Mouse (Mus musculus) heart, embryonic 11.5 days (tissue): ENCODE results near the gene Col4a1. TPM values are rescaled to one million over a fixed set of nuclear protein-coding genes. Genes with fewer than 3 reads are reported as not detected.

Experiments used
- ATAC-seq: fragments of 200-750 bp; cut with Nextera tagmentation; replicated peaks from 2 replicates; pipeline ENCODE4 v1.8.0; 2017; ENCODE audit warnings: moderate library complexity; ENCODE audit not compliant: insufficient number of reproducible peaks, low FRiP score, low TSS enrichment
- H3K27ac ChIP-seq: fragments of 300-500 bp; sonication (generic); 2 replicates; pipeline ENCODE4 v1.5.1; 2014; ENCODE audit warnings: mild to moderate bottlenecking, low read depth, low read length
- H3K27me3 ChIP-seq: fragments of 300-500 bp; sonication (generic); 2 replicates; pipeline ENCODE4 v1.6.1; 2014; ENCODE audit warnings: mild to moderate bottlenecking, low read length, mixed read lengths; ENCODE audit not compliant: control insufficient read depth, insufficient read depth
- H3K36me3 ChIP-seq: fragments of 300-500 bp; sonication (generic); 2 replicates; pipeline ENCODE4 v1.6.1; 2014; ENCODE audit warnings: mild to moderate bottlenecking, low read length, moderate library complexity, mixed read lengths; ENCODE audit not compliant: control insufficient read depth, insufficient read depth
- H3K4me1 ChIP-seq: fragments of 300-500 bp; sonication (generic); 2 replicates; pipeline ENCODE4 v1.6.1; 2014; ENCODE audit warnings: low read length; ENCODE audit not compliant: control insufficient read depth, insufficient read depth
- H3K4me2 ChIP-seq: fragments of 300-500 bp; sonication (generic); 2 replicates; pipeline ENCODE4 v1.6.1; 2014; ENCODE audit warnings: mild to moderate bottlenecking, moderate library complexity
- H3K4me3 ChIP-seq: fragments of 300-500 bp; sonication (generic); 2 replicates; pipeline ENCODE4 v1.5.1; 2014; ENCODE audit warnings: low read depth, low read length
- H3K9ac ChIP-seq: fragments of 300-500 bp; sonication (generic); 2 replicates; pipeline ENCODE4 v1.6.1; 2014; ENCODE audit warnings: mild to moderate bottlenecking, low read depth, low read length, moderate library complexity
- H3K9me3 ChIP-seq: fragments of 300-500 bp; sonication (generic); replicated peaks from 2 replicates; pipeline ENCODE4 v1.6.1; 2016; ENCODE audit warnings: low read length; ENCODE audit not compliant: control insufficient read depth
- WGBS: fragments of 180-500 bp; shearing (Covaris S2); extraction: QIAGEN DNeasy Blood & Tissue Kit; methylation state at CpG from one replicate; pipeline ENCODE4 v1.1.7; 2014; ENCODE audit not compliant: insufficient replicate concordance; 5-methylcytosine and 5-hydroxymethylcytosine counted together
- polyA plus RNA-seq: library from polyadenylated mRNA; unstranded; fragments of >200 nt; fragmentation: Nextera tagmentation; extraction: Ambion mirVana; gene quantifications from 2 replicates; pipeline ENCODE4 v1.2.1, GENCODE M21; 2014

The Col4a1 gene
- polyA plus RNA-seq, 1 experiment from 2014 or later = 150 TPM

- no peaks in the 10 kb centered on the region for H3K9me3 ChIP-seq
- ATAC-seq = no peak
- H3K4me2 ChIP-seq = no peak overlapping the region
- H3K36me3 ChIP-seq = peaks cover 8% of the 10 kb centered on the region
- H3K27me3 ChIP-seq = no peaks in the 10 kb centered on the region
- H3K27ac ChIP-seq = no peak overlapping the region; the same call in 1 of the 2 replicates
- H3K4me3 ChIP-seq = no peak overlapping the region
- H3K9ac ChIP-seq = no peak overlapping the region
- peaks cover 7% of the 10 kb centered on the region for H3K4me1 ChIP-seq
- 43% methylated on average over 10 of the region's 10 CpGs for WGBS
These were observed 78.3 kb downstream of the Col4a1 start for GRCm38 (mm10) chr8:11234151-11234878.

GRCm38 (mm10) chr8:11233009-11233408 lies 79.6 kb downstream of the Col4a1 start:
- H3K27ac ChIP-seq = no peak overlapping the region
- peaks cover 8% of the 10 kb centered on the region for H3K36me3 ChIP-seq
- no peak overlapping the region for H3K4me2 ChIP-seq
- 66% methylated on average over 4 of the region's 4 CpGs for WGBS
- no peak for ATAC-seq
- peaks cover 7% of the 10 kb centered on the region for H3K4me1 ChIP-seq
- no peaks in the 10 kb centered on the region for H3K27me3 ChIP-seq
- no peaks in the 10 kb centered on the region for H3K9me3 ChIP-seq
- H3K9ac ChIP-seq = no peak overlapping the region
- no peak overlapping the region for H3K4me3 ChIP-seq

- peaks cover 7% of the 10 kb centered on the region for H3K4me1 ChIP-seq
- no peaks in the 10 kb centered on the region for H3K9me3 ChIP-seq
- no peak for ATAC-seq
- H3K4me3 ChIP-seq = no peak overlapping the region
- H3K27ac ChIP-seq = no peak overlapping the region
- 69% methylated on average over 4 of the region's 4 CpGs for WGBS
- H3K9ac ChIP-seq = no peak overlapping the region
- no peaks in the 10 kb centered on the region for H3K27me3 ChIP-seq
- H3K36me3 ChIP-seq = peaks cover 13% of the 10 kb centered on the region
- no peak overlapping the region for H3K4me2 ChIP-seq
These were observed 82.3 kb downstream of the Col4a1 start for GRCm38 (mm10) chr8:11230277-11230676.

- peaks cover 25% of the 10 kb centered on the region for H3K36me3 ChIP-seq
- H3K27me3 ChIP-seq = no peaks in the 10 kb centered on the region
- WGBS = 69% methylated on average over 7 of the region's 7 CpGs
- no peaks in the 10 kb centered on the region for H3K9me3 ChIP-seq
- H3K4me3 ChIP-seq = no peak overlapping the region
- ATAC-seq = no peak
- 0 out of 2 replicates have a peak, but pooled peaks cover 2% of the 10 kb centered on the region for H3K4me1 ChIP-seq
- no peak overlapping the region for H3K4me2 ChIP-seq
- H3K9ac ChIP-seq = no peak overlapping the region
- no peak overlapping the region for H3K27ac ChIP-seq
These were observed 85.2 kb downstream of the Col4a1 start for GRCm38 (mm10) chr8:11227421-11227820.

- Histone ChIP-seq H3K27me3 (no peaks in the 10 kb centered on the region), H3K36me3 (peaks cover 31% of the 10 kb centered on the region), H3K9ac (no peak overlapping the region), H3K27ac (no peak overlapping the region), H3K4me2 (no peak overlapping the region), H3K9me3 (no peaks in the 10 kb centered on the region), H3K4me1 (0 out of 2 replicates have a peak, but pooled peaks cover 2% of the 10 kb centered on the region), H3K4me3 (no peak overlapping the region)
- WGBS = 84% methylated on average over 13 of the region's 13 CpGs
- ATAC-seq = no peak
These were observed 86.8 kb downstream of the Col4a1 start for GRCm38 (mm10) chr8:11225577-11226434.

- no peak overlapping the region for H3K4me2 ChIP-seq
- no peak for ATAC-seq
- H3K36me3 ChIP-seq = peaks cover 37% of the 10 kb centered on the region
- WGBS = 58% methylated on average over 7 of the region's 7 CpGs
- H3K27me3 ChIP-seq = no peaks in the 10 kb centered on the region
- H3K9me3 ChIP-seq = no peaks in the 10 kb centered on the region
- 0 out of 2 replicates have a peak, but pooled peaks cover 2% of the 10 kb centered on the region for H3K4me1 ChIP-seq
- H3K27ac ChIP-seq = no peak overlapping the region
- H3K4me3 ChIP-seq = no peak overlapping the region
- H3K9ac ChIP-seq = no peak overlapping the region
These were observed 88.4 kb downstream of the Col4a1 start for GRCm38 (mm10) chr8:11224178-11224577.

GRCm38 (mm10) chr8:11221353-11221752 lies 91.3 kb downstream of the Col4a1 start:
- Histone ChIP-seq H3K4me1 (0 out of 2 replicates have a peak, but pooled peaks cover 2% of the 10 kb centered on the region), H3K9ac (no peak overlapping the region), H3K4me2 (no peak overlapping the region)

GRCm38 (mm10) chr8:11219282-11219681 lies 93.3 kb downstream of the Col4a1 start:
- no peak for ATAC-seq
- WGBS = 66% methylated on average over 6 of the region's 6 CpGs
- no peak overlapping the region for H3K27ac ChIP-seq
- no peak overlapping the region for H3K4me2 ChIP-seq
- H3K4me3 ChIP-seq = no peak overlapping the region
- no peaks in the 10 kb centered on the region for H3K4me1 ChIP-seq
- H3K27me3 ChIP-seq = no peaks in the 10 kb centered on the region
- H3K9ac ChIP-seq = no peak overlapping the region
- H3K9me3 ChIP-seq = no peaks in the 10 kb centered on the region
- H3K36me3 ChIP-seq = peaks cover 48% of the 10 kb centered on the region

More at GRCm38 (mm10) chr8:11221353-11221752, 91.3 kb downstream of the Col4a1 start:
- 76% methylated on average over 5 of the region's 5 CpGs for WGBS
- Histone ChIP-seq H3K27me3 (no peaks in the 10 kb centered on the region), H3K27ac (no peak overlapping the region), H3K9me3 (no peaks in the 10 kb centered on the region), H3K36me3 (peaks cover 47% of the 10 kb centered on the region), H3K4me3 (no peak overlapping the region)
- ATAC-seq = no peak
